Mouse (Mus musculus) MEL (cell line): ENCODE results near the gene Sptlc2. TPM values are rescaled to one million over a fixed set of nuclear protein-coding genes. Genes with fewer than 3 reads are reported as not detected.
"Not testable (repeated sequence)": the region's sequence is repeated elsewhere in the genome, so short reads cannot be mapped to it uniquely, and the experiment has no call there.

Experiments used
- DNase-seq: peaks from one replicate; pipeline ENCODE4 v3.0.0; 2011; ENCODE audit warnings: low read depth, low spot score
- H3K27ac ChIP-seq: 2 replicates; pipeline ENCODE4 v1.5.1; 2012; ENCODE audit warnings: low read depth, mild to moderate bottlenecking, control low read depth, low read length, moderate library complexity; ENCODE audit not compliant: control insufficient read depth
- H3K27me3 ChIP-seq, 2 experiments: fragments of 150-350 bp in 1 of 2; sonication (generic) in 1 of 2; 2 replicates each; pipeline ENCODE4 v1.6.1; 2012; ENCODE audit warnings: low read length in 2 of 2, mild to moderate bottlenecking in 2 of 2, improper control_type of control experiment in 1 of 2, moderate library complexity in 1 of 2; ENCODE audit not compliant: insufficient read depth in 2 of 2, control insufficient read depth in 1 of 2
- H3K36me3 ChIP-seq, 2 experiments: 2 replicates each; pipeline ENCODE4 v1.6.1; 2012 to 2014; ENCODE audit warnings: low read length in 2 of 2, improper control_type of control experiment in 1 of 2, inconsistent platforms in 1 of 2, mild to moderate bottlenecking in 1 of 2; ENCODE audit not compliant: insufficient read depth in 2 of 2, control insufficient read depth in 1 of 2
- H3K4me1 ChIP-seq, 2 experiments: fragments of 150-350 bp in 1 of 2; sonication (generic) in 1 of 2; 2 replicates each; pipeline ENCODE4 v1.6.1; 2012; ENCODE audit warnings: low read length in 2 of 2, improper control_type of control experiment in 1 of 2, mild to moderate bottlenecking in 1 of 2; ENCODE audit not compliant: insufficient read depth in 2 of 2, control insufficient read depth in 1 of 2
- H3K4me3 ChIP-seq, 2 experiments: fragments of 150-350 bp in 1 of 2; sonication (generic) in 1 of 2; 2 replicates each; pipeline ENCODE4 v1.5.1; 2012; ENCODE audit warnings: low read depth in 2 of 2, low read length in 2 of 2, mild to moderate bottlenecking in 2 of 2, moderate library complexity in 2 of 2, control low read depth in 1 of 2, improper control_type of control experiment in 1 of 2; ENCODE audit not compliant: control insufficient read depth in 1 of 2, insufficient read depth in 1 of 2
- H3K79me2 ChIP-seq: 2 replicates; pipeline ENCODE4 v1.6.1; 2012; ENCODE audit warnings: mild to moderate bottlenecking, low read length, moderate library complexity; ENCODE audit not compliant: control insufficient read depth, poor library complexity, insufficient read depth
- H3K9ac ChIP-seq: 2 replicates; pipeline ENCODE4 v1.6.1; 2012; ENCODE audit warnings: low read depth, mild to moderate bottlenecking, control low read depth, low read length, moderate library complexity; ENCODE audit not compliant: control insufficient read depth, poor library complexity, severe bottlenecking
- H3K9me3 ChIP-seq: fragments of 150-350 bp; sonication (generic); replicated peaks from 2 replicates; pipeline ENCODE4 v1.6.1; 2012; ENCODE audit warnings: mild to moderate bottlenecking, low read length, improper control_type of control experiment, moderate library complexity; ENCODE audit not compliant: insufficient read depth
- BHLHE40 ChIP-seq: IDR thresholded peaks from 2 replicates; pipeline ENCODE4 v1.6.1; 2012; ENCODE audit warnings: low read depth, mild to moderate bottlenecking, inconsistent platforms, low read length, improper control_type of control experiment, borderline replicate concordance
- CHD1 ChIP-seq: IDR thresholded peaks from 2 replicates; pipeline ENCODE4 v1.6.1; 2012; ENCODE audit warnings: low read depth, mild to moderate bottlenecking, inconsistent platforms, low read length, improper control_type of control experiment
- CTCF ChIP-seq, 3 experiments: IDR thresholded peaks in 2 of 3; conservative IDR thresholded peaks in 1 of 3; 2 replicates each; pipeline ENCODE4 v1.5.1; 2011 to 2012; ENCODE audit warnings: low read length in 3 of 3, low read depth in 2 of 3, mild to moderate bottlenecking in 2 of 3, improper control_type of control experiment in 1 of 3, inconsistent platforms in 1 of 3, mixed read lengths in 1 of 3, moderate library complexity in 1 of 3; ENCODE audit not compliant: control insufficient read depth in 1 of 3, insufficient read depth in 1 of 3, poor library complexity in 1 of 3, severe bottlenecking in 1 of 3
- E2F4 ChIP-seq: IDR thresholded peaks from 2 replicates; pipeline ENCODE4 v1.6.1; 2011; ENCODE audit warnings: low read depth, low read length, improper control_type of control experiment, borderline replicate concordance
- ELF1 ChIP-seq: IDR thresholded peaks from 2 replicates; pipeline ENCODE4 v1.6.1; 2014; ENCODE audit warnings: low read depth, mild to moderate bottlenecking, inconsistent platforms, low read length, improper control_type of control experiment, moderate library complexity
- ETS1 ChIP-seq: IDR thresholded peaks from 2 replicates; pipeline ENCODE4 v1.6.1; 2012; ENCODE audit warnings: low read depth, mild to moderate bottlenecking, inconsistent platforms, low read length, improper control_type of control experiment, moderate library complexity
- GATA1 ChIP-seq: IDR thresholded peaks from 2 replicates; pipeline ENCODE4 v1.6.1; 2011; ENCODE audit warnings: low read depth, low read length, improper control_type of control experiment
- MAFK ChIP-seq: IDR thresholded peaks from 2 replicates; pipeline ENCODE4 v1.6.1; 2011; ENCODE audit warnings: low read depth, mild to moderate bottlenecking, low read length, improper control_type of control experiment, borderline replicate concordance
- MAX ChIP-seq: IDR thresholded peaks from 2 replicates; pipeline ENCODE4 v1.6.1; 2011; ENCODE audit warnings: low read length, improper control_type of control experiment
- MAZ ChIP-seq: IDR thresholded peaks from 2 replicates; pipeline ENCODE4 v1.6.1; 2012; ENCODE audit warnings: low read depth, mild to moderate bottlenecking, inconsistent platforms, low read length, improper control_type of control experiment
- POLR2A ChIP-seq, 2 experiments: IDR thresholded peaks; 2 replicates each; pipeline ENCODE4 v1.6.1; 2011 to 2012; ENCODE audit warnings: low read length in 2 of 2, mild to moderate bottlenecking in 2 of 2, control low read depth in 1 of 2, improper control_type of control experiment in 1 of 2, low read depth in 1 of 2, moderate library complexity in 1 of 2; ENCODE audit not compliant: control insufficient read depth in 1 of 2, insufficient read depth in 1 of 2, poor library complexity in 1 of 2
- POLR2AphosphoS2 ChIP-seq: IDR thresholded peaks from 2 replicates; pipeline ENCODE4 v1.6.1; 2011; ENCODE audit warnings: low read length, improper control_type of control experiment
- POLR2AphosphoS5 ChIP-seq: IDR thresholded peaks from 2 replicates; pipeline ENCODE4 v1.6.1; 2012; ENCODE audit warnings: low read depth, borderline replicate concordance, mild to moderate bottlenecking, inconsistent platforms, low read length, moderate library complexity, mixed read lengths
- TBP ChIP-seq: IDR thresholded peaks from 2 replicates; pipeline ENCODE4 v1.8.0; 2011; ENCODE audit warnings: low read depth, low read length, improper control_type of control experiment
- TCF12 ChIP-seq: IDR thresholded peaks from 2 replicates; pipeline ENCODE4 v1.6.1; 2014; ENCODE audit warnings: low read depth, mild to moderate bottlenecking, inconsistent platforms, low read length, improper control_type of control experiment, moderate library complexity
- ZC3H11A ChIP-seq: IDR thresholded peaks from 2 replicates; pipeline ENCODE4 v1.6.1; 2012; ENCODE audit warnings: low read depth, mild to moderate bottlenecking, inconsistent platforms, low read length, improper control_type of control experiment
- ZKSCAN1 ChIP-seq: IDR thresholded peaks from 2 replicates; pipeline ENCODE4 v1.6.1; 2012; ENCODE audit warnings: low read depth, mild to moderate bottlenecking, inconsistent platforms, low read length, improper control_type of control experiment, moderate library complexity
- ZMIZ1 ChIP-seq: IDR thresholded peaks from 2 replicates; pipeline ENCODE4 v1.6.1; 2012; ENCODE audit warnings: low read depth, mild to moderate bottlenecking, inconsistent platforms, low read length, improper control_type of control experiment, moderate library complexity
- ZNF384 ChIP-seq: IDR thresholded peaks from 2 replicates; pipeline ENCODE4 v1.6.1; 2012; ENCODE audit warnings: low read depth, mild to moderate bottlenecking, inconsistent platforms, low read length, improper control_type of control experiment
- polyA plus RNA-seq, 2 experiments: library from polyadenylated mRNA; stranded (reverse) in 1 of 2; unstranded in 1 of 2; fragments of >175 nt in 1 of 2; fragments of >200 nt in 1 of 2; gene quantifications; 2 replicates each; pipeline versions ENCODE4 v1.2.1 to v1.2.4; 2012; ENCODE audit warnings: low replicate concordance in 2 of 2, low read depth in 1 of 2; ENCODE audit not compliant: insufficient read length in 2 of 2, insufficient read depth in 1 of 2, missing spikeins in 1 of 2
- total RNA-seq: library from RNA; depleted of rRNA; stranded (reverse); fragments of 300-350 nt; gene quantifications from 2 replicates; pipeline ENCODE4 v1.2.3, GENCODE M21; 2012

Gene Sptlc2
- total and polyA plus RNA-seq, 3 experiments, result 61.6 to 75.9 TPM; not detected in 1

- peaks cover 0 to 6% of the 10 kb centered on the region in 2 experiments; a peak in 2 of 4 replicates for H3K36me3 ChIP-seq
- H3K79me2 ChIP-seq, result no peaks in the 10 kb centered on the region
- no peak overlapping the region for H3K27ac ChIP-seq
- no peaks in the 10 kb centered on the region for H3K4me1 ChIP-seq
- TF ChIP-seq MAFK (no peak), BHLHE40 (no peak), E2F4 (no peak), ZMIZ1 (no peak), POLR2AphosphoS2 (no peak), ZKSCAN1 (no peak), POLR2A (IDR thresholded peaks at IDR 0.05; ENCODE audit: control insufficient read depth in 1 of 2, insufficient read depth in 1 of 2, low read depth in 1 of 2, low read length in 2 of 2, poor library complexity in 1 of 2) (no peak), TBP (no peak), GATA1 (no peak), ETS1 (no peak), MAX (no peak), MAZ (no peak), ELF1 (no peak), TCF12 (no peak), CHD1 (no peak), CTCF (IDR thresholded peaks at IDR 0.05 in 2 of 3, conservative IDR thresholded peaks at IDR 0.05 in 1 of 3; ENCODE audit: control insufficient read depth in 1 of 3, insufficient read depth in 1 of 3, low read depth in 2 of 3, low read length in 3 of 3, poor library complexity in 1 of 3, severe bottlenecking in 1 of 3) (no peak), ZNF384 (no peak), ZC3H11A (no peak), POLR2AphosphoS5 (no peak)
- DNase-seq, result no peak
- H3K4me3 ChIP-seq, result no peak overlapping the region
- no peaks in the 10 kb centered on the region for H3K9me3 ChIP-seq
- no peak overlapping the region for H3K9ac ChIP-seq
- no peaks in the 10 kb centered on the region for H3K27me3 ChIP-seq
Observed at GRCm38 (mm10) chr12:87313098-87313497, 75.1 kb downstream of the Sptlc2 start.

GRCm38 (mm10) chr12:87306584-87306844, 81.6 kb downstream of the Sptlc2 start:
- H3K79me2 ChIP-seq, H3K27me3 ChIP-seq, H3K27ac ChIP-seq, DNase-seq, H3K4me1 ChIP-seq, H3K9ac ChIP-seq, H3K9me3 ChIP-seq, H3K36me3 ChIP-seq, H3K4me3 ChIP-seq: not testable (repeated sequence)
